ENCODE assay signal across 9 mouse cellular contexts in genomic region chr14:45477651-45478050, GRCm38 (mm10). TPM values are rescaled to one million over a fixed set of nuclear protein-coding genes. Genes with fewer than 3 reads are reported as not detected.
DNase-seq lines count a peak whose midpoint lies in the region; ATAC-seq lines count a peak whose summit lies in the region.
"Had no signal": no experiment of that assay in that cellular context is flagged by ENCODE, and none has a peak within 500 bp of the region (broad histone marks: within the 10 kb centered on the region; RNA-seq: fewer than 3 reads in every experiment).

No protein-coding gene starts in this region.

- H3K4me1 ChIP-seq in heart, embryonic 15.5 days (replicated peaks): peaks cover 18% of the 10 kb centered on the region
- H3K4me1 ChIP-seq: embryonic facial prominence, embryonic 15.5 days had no signal

- H3K27me3 ChIP-seq in heart, embryonic 15.5 days: no peaks in the 10 kb centered on the region
- H3K27me3 ChIP-seq: embryonic facial prominence, embryonic 15.5 days had no signal

- H3K9ac ChIP-seq in heart, embryonic 15.5 days: no peak overlapping the region
- H3K9ac ChIP-seq: embryonic facial prominence, embryonic 15.5 days had no signal

- 24% methylated on average over 8 of the region's 8 CpGs for WGBS in heart, embryonic 15.5 days

- peaks cover 60% of the 10 kb centered on the region for H3K36me3 ChIP-seq in heart, embryonic 15.5 days

- H3K4me3 ChIP-seq in heart, embryonic 15.5 days: no peak overlapping the region
- H3K4me3 ChIP-seq: embryonic facial prominence, embryonic 15.5 days had no signal

- no peaks in the 10 kb centered on the region for H3K9me3 ChIP-seq in heart, embryonic 15.5 days (replicated peaks)
- H3K9me3 ChIP-seq: embryonic facial prominence, embryonic 15.5 days had no signal

- H3K4me2 ChIP-seq in heart, embryonic 15.5 days: no peak overlapping the region
- H3K4me2 ChIP-seq: embryonic facial prominence, embryonic 15.5 days had no signal

- peak; percentile 70 for DNase-seq in ovary, adult 18-20 months (ENCODE audit: low spot score)
- DNase-seq in ovary, postnatal 10 days (ENCODE audit: low spot score): no peak
- DNase-seq in kidney, postnatal 36 days: peak; percentile 72 to 85
- DNase-seq in lung, postnatal 4 days: peak; percentile 61 to 77
- no peak for DNase-seq in right cerebral cortex, postnatal 4 days
- DNase-seq in frontal cortex, postnatal 10 days (ENCODE audit: low spot score in 2 of 2): no peak
- no peak for DNase-seq in gastrocnemius, postnatal 4 days (ENCODE audit: low spot score in 2 of 2)

- peak overlapping the region; percentile 45; the same call in 1 of the 2 replicates for H3K27ac ChIP-seq in heart, embryonic 15.5 days
- H3K27ac ChIP-seq: embryonic facial prominence, embryonic 15.5 days had no signal

- no peak for ATAC-seq in heart, embryonic 15.5 days (replicated peaks; ENCODE audit: insufficient number of reproducible peaks, insufficient read depth, low FRiP score, low read depth)

RNA-seq across cellular contexts. Expression of gene Fermt2, which starts 52.3 kb away (rescaled TPM):
- 201 and 265 TPM in 2 replicates for polyA plus RNA-seq in heart, embryonic 15.5 days (2015; fragmentation: Nextera tagmentation; extraction: Ambion mirVana)
- 100 to 1,000 TPM; 210 to 227 TPM for total RNA-seq in gastrocnemius, postnatal 4 days (2021)

Comparison
In these comparisons a context has a peak if more than half of its experiments do, and no peak if none do; other contexts are left out.
1. DNase-seq: peak in ovary, adult 18-20 months (single experiment), kidney, postnatal 36 days (2 of 2) and lung, postnatal 4 days (2 of 2); none in ovary, postnatal 10 days (single experiment), right cerebral cortex, postnatal 4 days (single experiment), frontal cortex, postnatal 10 days (0 of 2) and gastrocnemius, postnatal 4 days (0 of 2).